Mouse (Mus musculus): ENCODE results near the gene Enox1.

The Enox1 gene

GRCm38 (mm10) chr14:77387877-77388276 lies 231.3 kb downstream of the Enox1 start:
- Histone ChIP-seq H3K4me3 (replicated peaks; ENCODE audit: low read length) (no peak overlapping the region), H3K4me1 (replicated peaks; ENCODE audit: low read depth, low read length) (peaks cover 5% of the 10 kb centered on the region; the same call in 1 of the 2 replicates), H3K27me3 (ENCODE audit: insufficient read depth, low read length) (peaks cover 11% of the 10 kb centered on the region), H3K9me3 (ENCODE audit: low read length) (no peaks in the 10 kb centered on the region), H3K36me3 (ENCODE audit: insufficient read depth, low read length) (no peaks in the 10 kb centered on the region)
- TF ChIP-seq NANOG (IDR thresholded peaks at IDR 0.05; ENCODE audit: borderline replicate concordance, low read length) (no peak), CTCF (conservative IDR thresholded peaks at IDR 0.05; ENCODE audit: low read length) (no peak), POU5F1 (IDR thresholded peaks at IDR 0.05; ENCODE audit: borderline replicate concordance, low read length) (no peak)

GRCm38 (mm10) chr14:77389276-77389675 lies 232.7 kb downstream of the Enox1 start:
- TF ChIP-seq CTCF (conservative IDR thresholded peaks at IDR 0.05; ENCODE audit: low read length), result no peak
- no peak for TF ChIP-seq POU5F1 (IDR thresholded peaks at IDR 0.05; ENCODE audit: borderline replicate concordance, low read length)
- TF ChIP-seq NANOG (IDR thresholded peaks at IDR 0.05; ENCODE audit: borderline replicate concordance, low read length), result no peak
- Histone ChIP-seq H3K36me3 (ENCODE audit: insufficient read depth, low read length) (no peaks in the 10 kb centered on the region), H3K4me3 (replicated peaks; ENCODE audit: low read length) (no peak overlapping the region), H3K27me3 (ENCODE audit: insufficient read depth, low read length) (peaks cover 11% of the 10 kb centered on the region), H3K9me3 (ENCODE audit: low read length) (no peaks in the 10 kb centered on the region), H3K4me1 (replicated peaks; ENCODE audit: low read depth, low read length) (peaks cover 9% of the 10 kb centered on the region; the same call in 1 of the 2 replicates)

GRCm38 (mm10) chr14:77392476-77392875 lies 235.9 kb downstream of the Enox1 start:
- Histone ChIP-seq H3K27me3 (ENCODE audit: insufficient read depth, low read length) (peaks cover 11% of the 10 kb centered on the region), H3K9me3 (ENCODE audit: low read length) (no peaks in the 10 kb centered on the region), H3K4me1 (replicated peaks; ENCODE audit: low read depth, low read length) (peaks cover 19% of the 10 kb centered on the region), H3K4me3 (replicated peaks; ENCODE audit: low read length) (no peak overlapping the region), H3K36me3 (ENCODE audit: insufficient read depth, low read length) (no peaks in the 10 kb centered on the region)
- TF ChIP-seq POU5F1 (IDR thresholded peaks at IDR 0.05; ENCODE audit: borderline replicate concordance, low read length), result no peak
- no peak for TF ChIP-seq NANOG (IDR thresholded peaks at IDR 0.05; ENCODE audit: borderline replicate concordance, low read length)
- TF ChIP-seq CTCF (conservative IDR thresholded peaks at IDR 0.05; ENCODE audit: low read length), result no peak

GRCm38 (mm10) chr14:77406241-77407114 lies 249.9 kb downstream of the Enox1 start:
- Histone ChIP-seq H3K4me1 (replicated peaks; ENCODE audit: low read depth, low read length) (no peaks in the 10 kb centered on the region), H3K4me3 (replicated peaks; ENCODE audit: low read length) (no peak overlapping the region), H3K36me3 (ENCODE audit: insufficient read depth, low read length) (no peaks in the 10 kb centered on the region), H3K27me3 (ENCODE audit: insufficient read depth, low read length) (peaks cover 17% of the 10 kb centered on the region; the same call in 1 of the 2 replicates), H3K9me3 (ENCODE audit: low read length) (no peaks in the 10 kb centered on the region)
- no peak for TF ChIP-seq CTCF (conservative IDR thresholded peaks at IDR 0.05; ENCODE audit: low read length)
- TF ChIP-seq POU5F1 (IDR thresholded peaks at IDR 0.05; ENCODE audit: borderline replicate concordance, low read length), result no peak
- no peak for TF ChIP-seq NANOG (IDR thresholded peaks at IDR 0.05; ENCODE audit: borderline replicate concordance, low read length)

- no peak overlapping the region for H3K4me3 ChIP-seq (replicated peaks; ENCODE audit: low read length)
- H3K4me1 ChIP-seq (replicated peaks; ENCODE audit: low read depth, low read length), result no peaks in the 10 kb centered on the region
- no peaks in the 10 kb centered on the region for H3K36me3 ChIP-seq (ENCODE audit: insufficient read depth, low read length)
- H3K9me3 ChIP-seq (ENCODE audit: low read length), result no peaks in the 10 kb centered on the region
- peaks cover 17% of the 10 kb centered on the region; the same call in 1 of the 2 replicates for H3K27me3 ChIP-seq (ENCODE audit: insufficient read depth, low read length)
- TF ChIP-seq NANOG (IDR thresholded peaks at IDR 0.05; ENCODE audit: borderline replicate concordance, low read length) (no peak), POU5F1 (IDR thresholded peaks at IDR 0.05; ENCODE audit: borderline replicate concordance, low read length) (no peak), CTCF (conservative IDR thresholded peaks at IDR 0.05; ENCODE audit: low read length) (no peak)
Measured at GRCm38 (mm10) chr14:77409271-77409940, 252.8 kb downstream of the Enox1 start.

GRCm38 (mm10) chr14:77410354-77410753 lies 253.8 kb downstream of the Enox1 start:
- TF ChIP-seq CTCF (conservative IDR thresholded peaks at IDR 0.05; ENCODE audit: low read length) (no peak), NANOG (IDR thresholded peaks at IDR 0.05; ENCODE audit: borderline replicate concordance, low read length) (no peak), POU5F1 (IDR thresholded peaks at IDR 0.05; ENCODE audit: borderline replicate concordance, low read length) (no peak)
- Histone ChIP-seq H3K4me1 (replicated peaks; ENCODE audit: low read depth, low read length) (no peaks in the 10 kb centered on the region), H3K4me3 (replicated peaks; ENCODE audit: low read length) (no peak overlapping the region), H3K27me3 (ENCODE audit: insufficient read depth, low read length) (peaks cover 17% of the 10 kb centered on the region), H3K36me3 (ENCODE audit: insufficient read depth, low read length) (no peaks in the 10 kb centered on the region), H3K9me3 (ENCODE audit: low read length) (no peaks in the 10 kb centered on the region)

- peaks cover 14% of the 10 kb centered on the region for H3K9me3 ChIP-seq (ENCODE audit: low read length)
Measured at GRCm38 (mm10) chr14:77413106-77413505, 256.5 kb downstream of the Enox1 start.

GRCm38 (mm10) chr14:77416358-77416757 lies 259.8 kb downstream of the Enox1 start:
- Histone ChIP-seq H3K4me3 (replicated peaks; ENCODE audit: low read length) (no peak overlapping the region), H3K36me3 (ENCODE audit: insufficient read depth, low read length) (no peaks in the 10 kb centered on the region), H3K27me3 (ENCODE audit: insufficient read depth, low read length) (peaks cover under 1% of the 10 kb centered on the region; the same call in 1 of the 2 replicates), H3K4me1 (replicated peaks; ENCODE audit: low read depth, low read length) (no peaks in the 10 kb centered on the region), H3K9me3 (ENCODE audit: low read length) (peaks cover 17% of the 10 kb centered on the region)
- no peak for TF ChIP-seq NANOG (IDR thresholded peaks at IDR 0.05; ENCODE audit: borderline replicate concordance, low read length)
- TF ChIP-seq CTCF (conservative IDR thresholded peaks at IDR 0.05; ENCODE audit: low read length), result no peak
- TF ChIP-seq POU5F1 (IDR thresholded peaks at IDR 0.05; ENCODE audit: borderline replicate concordance, low read length), result no peak

More at GRCm38 (mm10) chr14:77413106-77413505, 256.5 kb downstream of the Enox1 start:
- Histone ChIP-seq H3K27me3 (ENCODE audit: insufficient read depth, low read length) (peaks cover 15% of the 10 kb centered on the region), H3K4me3 (replicated peaks; ENCODE audit: low read length) (no peak overlapping the region), H3K36me3 (ENCODE audit: insufficient read depth, low read length) (no peaks in the 10 kb centered on the region), H3K4me1 (replicated peaks; ENCODE audit: low read depth, low read length) (no peaks in the 10 kb centered on the region)
- TF ChIP-seq CTCF (conservative IDR thresholded peaks at IDR 0.05; ENCODE audit: low read length), result no peak
- no peak for TF ChIP-seq NANOG (IDR thresholded peaks at IDR 0.05; ENCODE audit: borderline replicate concordance, low read length)
- no peak for TF ChIP-seq POU5F1 (IDR thresholded peaks at IDR 0.05; ENCODE audit: borderline replicate concordance, low read length)
